Mouse (Mus musculus) monocyte, adult 2 months (primary cell): Measurements from ENCODE around the gene Synpo2.

Source experiments
- DNase-seq, 2 experiments: peaks; one replicate each; pipeline ENCODE4 v3.0.0; 2022; ENCODE audit warnings: low spot score in 2 of 2, low read depth in 1 of 2

Synpo2 gene

GRCm38 (mm10) chr3:123205485-123205884, 30.5 kb downstream of the Synpo2 start:
- no peak for DNase-seq

- no peak for DNase-seq
Measured at GRCm38 (mm10) chr3:123205065-123205464, 30.9 kb downstream of the Synpo2 start.

- no peak for DNase-seq
Measured at GRCm38 (mm10) chr3:123204658-123205057, 31.3 kb downstream of the Synpo2 start.

- DNase-seq: no peak
Measured at GRCm38 (mm10) chr3:123201798-123202197, 34.2 kb downstream of the Synpo2 start.

GRCm38 (mm10) chr3:123193740-123194139, 42.2 kb downstream of the Synpo2 start:
- no peak for DNase-seq

GRCm38 (mm10) chr3:123191602-123192001, 44.3 kb downstream of the Synpo2 start:
- no peak for DNase-seq

- DNase-seq: no peak
Measured at GRCm38 (mm10) chr3:123190329-123190728, 45.6 kb downstream of the Synpo2 start.

GRCm38 (mm10) chr3:123189826-123190225, 46.1 kb downstream of the Synpo2 start:
- no peak for DNase-seq

GRCm38 (mm10) chr3:123188616-123189230, 47.2 kb downstream of the Synpo2 start:
- DNase-seq: no peak

GRCm38 (mm10) chr3:123187370-123188124, 48.4 kb downstream of the Synpo2 start:
- DNase-seq: no peak

- DNase-seq: no peak
Measured at GRCm38 (mm10) chr3:123185238-123185925, 50.6 kb downstream of the Synpo2 start.

GRCm38 (mm10) chr3:123184281-123184680, 51.7 kb downstream of the Synpo2 start:
- no peak for DNase-seq

GRCm38 (mm10) chr3:123179508-123179907, 56.4 kb downstream of the Synpo2 start:
- DNase-seq: no peak

GRCm38 (mm10) chr3:123179041-123179440, 56.9 kb downstream of the Synpo2 start:
- DNase-seq: no peak

GRCm38 (mm10) chr3:123178420-123178819, 57.5 kb downstream of the Synpo2 start:
- DNase-seq: no peak

GRCm38 (mm10) chr3:123176366-123177334, 59.3 kb downstream of the Synpo2 start:
- no peak for DNase-seq

GRCm38 (mm10) chr3:123175142-123175541, 60.8 kb downstream of the Synpo2 start:
- DNase-seq: no peak

GRCm38 (mm10) chr3:123174379-123174697, 61.6 kb downstream of the Synpo2 start:
- no peak for DNase-seq

- DNase-seq: no peak
Measured at GRCm38 (mm10) chr3:123173553-123174378, 62.2 kb downstream of the Synpo2 start.

- no peak for DNase-seq
Measured at GRCm38 (mm10) chr3:123172151-123172550, 63.8 kb downstream of the Synpo2 start.
